Mouse (Mus musculus) liver, adult 2 months (tissue): ENCODE results near the gene A2ml1. TPM values are rescaled to one million over a fixed set of nuclear protein-coding genes. Genes with fewer than 3 reads are reported as not detected.

ENCODE experiments used
- DNase-seq: peaks from one replicate; pipeline ENCODE4 v3.0.0-alpha.2; 2011; ENCODE audit warnings: low read depth, low spot score; ENCODE audit errors: extremely low read depth
- H3K27ac ChIP-seq: fragments of 200-500 bp; replicated peaks from 2 replicates; pipeline ENCODE4 v1.5.1; 2012; ENCODE audit warnings: low read depth, mild to moderate bottlenecking, control low read depth, inconsistent platforms, low read length; ENCODE audit not compliant: insufficient read depth
- H3K27me3 ChIP-seq: fragments of 200-500 bp; 2 replicates; pipeline ENCODE4 v1.6.1; 2012; ENCODE audit warnings: mild to moderate bottlenecking, moderate library complexity, low read length, inconsistent platforms; ENCODE audit not compliant: control insufficient read depth, insufficient read depth
- H3K36me3 ChIP-seq: fragments of 200-500 bp; 2 replicates; pipeline ENCODE4 v1.6.1; 2012; ENCODE audit warnings: low read length, inconsistent platforms; ENCODE audit not compliant: control insufficient read depth, insufficient read depth
- H3K4me1 ChIP-seq: fragments of 200-500 bp; 2 replicates; pipeline ENCODE4 v1.6.1; 2011; ENCODE audit warnings: low read length; ENCODE audit not compliant: control insufficient read depth, insufficient read depth
- H3K4me3 ChIP-seq: fragments of 200-500 bp; 2 replicates; pipeline ENCODE4 v1.5.1; 2011; ENCODE audit warnings: low read depth, mild to moderate bottlenecking, control low read depth, low read length, moderate library complexity; ENCODE audit not compliant: insufficient read depth
- H3K79me2 ChIP-seq: fragments of 200-500 bp; 2 replicates; pipeline ENCODE4 v1.6.1; 2012; ENCODE audit warnings: inconsistent platforms, mild to moderate bottlenecking, low read length, moderate library complexity; ENCODE audit not compliant: control insufficient read depth, insufficient read depth
- H3K9ac ChIP-seq: fragments of 200-500 bp; 2 replicates; pipeline ENCODE4 v1.6.1; 2012; ENCODE audit warnings: low read depth, mild to moderate bottlenecking, control low read depth, inconsistent platforms, low read length
- CTCF ChIP-seq: fragments of 200-500 bp; IDR thresholded peaks from 2 replicates; pipeline ENCODE4 v1.5.1; 2011; ENCODE audit warnings: low read depth, low read length, control low read depth
- POLR2A ChIP-seq: fragments of 200-500 bp; IDR thresholded peaks from 2 replicates; pipeline ENCODE4 v1.6.1; 2011; ENCODE audit warnings: low read length, control low read depth; ENCODE audit not compliant: insufficient read depth; ENCODE audit errors: extremely low read depth
- WGBS: fragments of 180-500 bp; shearing (Covaris S2); methylation state at CpG from one replicate; pipeline ENCODE4 v1.1.7; 2018; 5-methylcytosine and 5-hydroxymethylcytosine counted together
- polyA plus RNA-seq: library from polyadenylated mRNA; depleted of rRNA; stranded (reverse); fragments of >200 nt; gene quantifications from 2 replicates; pipeline ENCODE4 v1.2.3, GENCODE M21; 2012
- total RNA-seq: library from RNA; depleted of rRNA; stranded (reverse); fragments of >200 nt; gene quantifications from 2 replicates; pipeline ENCODE4 v1.2.3, GENCODE M21; 2014

The A2ml1 gene
- total and polyA plus RNA-seq, 2 experiments = 3.8 to 7.5 TPM

GRCm38 (mm10) chr6:128597121-128597522, 15.7 kb upstream of the A2ml1 start:
- Histone ChIP-seq H3K4me1 (peaks cover 12% of the 10 kb centered on the region), H3K36me3 (no peaks in the 10 kb centered on the region), H3K9ac (peak overlapping the region; percentile 58), H3K27me3 (no peaks in the 10 kb centered on the region), H3K27ac (peak overlapping the region; percentile 79), H3K4me3 (peak overlapping the region; percentile 53), H3K79me2 (no peaks in the 10 kb centered on the region)
- 16% methylated on average over 9 of the region's 9 CpGs for WGBS
- DNase-seq = peak; percentile 100
- no peak for TF ChIP-seq CTCF
- no peak for TF ChIP-seq POLR2A

DNA sequence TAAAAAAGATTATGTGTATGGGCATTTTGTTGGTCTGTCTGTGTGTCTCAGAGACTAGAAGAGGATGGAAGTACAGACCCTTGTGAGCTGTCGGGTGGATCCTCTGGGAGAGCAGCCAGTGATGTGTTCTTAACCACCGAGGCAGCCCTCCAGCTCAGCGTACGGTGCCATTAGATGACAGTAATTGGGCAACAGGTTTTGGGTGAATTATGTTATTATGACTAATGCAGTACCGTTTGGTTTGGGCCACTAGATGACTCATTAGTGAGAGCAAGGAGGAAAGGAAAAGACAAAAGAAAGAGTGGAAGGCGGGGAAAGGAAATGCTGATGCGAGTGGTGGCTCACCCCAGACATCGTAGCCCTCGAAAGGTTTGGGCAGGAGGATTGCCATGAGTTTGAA, 13.2 kb upstream of the A2ml1 start:
- Histone ChIP-seq H3K27ac (no peak overlapping the region), H3K36me3 (no peaks in the 10 kb centered on the region), H3K4me3 (no peak overlapping the region), H3K9ac (no peak overlapping the region), H3K27me3 (no peaks in the 10 kb centered on the region), H3K4me1 (peaks cover 11% of the 10 kb centered on the region), H3K79me2 (no peaks in the 10 kb centered on the region)
- no peak for TF ChIP-seq CTCF
- TF ChIP-seq POLR2A = no peak
- no peak for DNase-seq
- 90% methylated on average over 9 of the region's 9 CpGs for WGBS

GRCm38 (mm10) chr6:128589426-128589825, 8.0 kb upstream of the A2ml1 start:
- Histone ChIP-seq H3K79me2 (no peaks in the 10 kb centered on the region), H3K9ac (no peak overlapping the region), H3K27me3 (no peaks in the 10 kb centered on the region), H3K27ac (no peak overlapping the region), H3K4me1 (peaks cover 5% of the 10 kb centered on the region), H3K4me3 (no peak overlapping the region), H3K36me3 (no peaks in the 10 kb centered on the region)
- WGBS = 80% methylated on average over 4 of the region's 4 CpGs
- no peak for DNase-seq
- no peak for TF ChIP-seq POLR2A
- no peak for TF ChIP-seq CTCF

DNA sequence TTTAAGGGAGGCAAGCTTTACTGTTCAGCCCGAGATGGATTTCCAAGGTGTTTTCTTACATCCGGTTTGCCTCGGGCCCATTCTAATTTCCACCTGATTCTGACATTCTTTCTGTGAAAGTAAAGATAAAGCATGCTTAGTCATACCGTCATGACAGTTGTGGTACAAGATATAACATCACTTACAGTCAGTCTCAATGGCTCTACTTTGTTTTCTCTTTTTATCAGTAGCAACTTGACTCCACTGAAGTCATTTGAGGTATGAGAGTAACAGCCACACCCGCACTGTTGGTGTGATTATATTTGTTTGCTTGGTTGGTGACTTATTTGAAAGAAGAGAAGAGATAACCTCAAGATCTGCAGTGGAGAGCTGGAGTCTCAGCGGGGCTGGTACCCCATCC, 6.2 kb upstream of the A2ml1 start:
- no peaks in the 10 kb centered on the region for H3K79me2 ChIP-seq
- DNase-seq = no peak
- H3K4me3 ChIP-seq = no peak overlapping the region
- WGBS = 85% methylated on average over 6 of the region's 6 CpGs
- peaks cover 6% of the 10 kb centered on the region; the same call in 1 of the 2 replicates for H3K4me1 ChIP-seq
- H3K27ac ChIP-seq = no peak overlapping the region
- no peak overlapping the region for H3K9ac ChIP-seq
- no peaks in the 10 kb centered on the region for H3K27me3 ChIP-seq
- TF ChIP-seq POLR2A = no peak
- no peak for TF ChIP-seq CTCF
- no peaks in the 10 kb centered on the region for H3K36me3 ChIP-seq

- TF ChIP-seq POLR2A = no peak
- TF ChIP-seq CTCF = no peak
- Histone ChIP-seq H3K79me2 (no peaks in the 10 kb centered on the region), H3K36me3 (no peaks in the 10 kb centered on the region), H3K9ac (no peak overlapping the region), H3K27me3 (no peaks in the 10 kb centered on the region), H3K4me3 (no peak overlapping the region), H3K27ac (no peak overlapping the region), H3K4me1 (peaks cover 6% of the 10 kb centered on the region; the same call in 1 of the 2 replicates)
- 87% methylated on average over 11 of the region's 11 CpGs for WGBS
- DNase-seq = no peak
These were observed 4.3 kb upstream of the A2ml1 start for GRCm38 (mm10) chr6:128585642-128586245.

GRCm38 (mm10) chr6:128584070-128584660, 2.8 kb upstream of the A2ml1 start:
- Histone ChIP-seq H3K79me2 (no peaks in the 10 kb centered on the region), H3K9ac (peak overlapping the region; percentile 4; the same call in 1 of the 2 replicates), H3K27ac (peak overlapping the region; percentile 48), H3K36me3 (no peaks in the 10 kb centered on the region), H3K4me1 (peaks cover 6% of the 10 kb centered on the region; the same call in 1 of the 2 replicates), H3K27me3 (no peaks in the 10 kb centered on the region), H3K4me3 (no peak overlapping the region)
- TF ChIP-seq POLR2A = no peak
- TF ChIP-seq CTCF = peak; percentile 45
- WGBS = 16% methylated on average over 10 of the region's 10 CpGs
- peak; percentile 97 for DNase-seq
